Mouse (Mus musculus) lung, postnatal 0 days (tissue): ENCODE results near the gene Rs1. TPM values are rescaled to one million over a fixed set of nuclear protein-coding genes. Genes with fewer than 3 reads are reported as not detected.

Experiments
- ATAC-seq: fragments of 200-750 bp; cut with Nextera tagmentation; 2 replicates; pipeline ENCODE4 v1.8.0; 2017; ENCODE audit warnings: moderate library complexity
- DNase-seq: peaks from one replicate; pipeline ENCODE4 v3.0.0-alpha.2; 2016; ENCODE audit warnings: low spot score
- H3K27ac ChIP-seq: fragments of 300-500 bp; sonication (generic); 2 replicates; pipeline ENCODE4 v1.5.1; 2014; ENCODE audit warnings: antibody characterized with exemption, mild to moderate bottlenecking, low read length, mixed read lengths
- H3K27me3 ChIP-seq: fragments of 300-500 bp; sonication (generic); replicated peaks from 2 replicates; pipeline ENCODE4 v1.6.1; 2014; ENCODE audit warnings: low read length, mixed read lengths; ENCODE audit not compliant: insufficient read depth
- H3K36me3 ChIP-seq: fragments of 300-500 bp; sonication (generic); 2 replicates; pipeline ENCODE4 v1.6.1; 2014; ENCODE audit warnings: low read length, mixed read lengths; ENCODE audit not compliant: insufficient read depth
- H3K4me1 ChIP-seq: fragments of 300-500 bp; sonication (generic); 2 replicates; pipeline ENCODE4 v1.6.1; 2014; ENCODE audit warnings: antibody characterized with exemption, low read depth, low read length, mixed read lengths; ENCODE audit not compliant: insufficient read depth
- H3K4me2 ChIP-seq: fragments of 300-500 bp; sonication (generic); replicated peaks from 2 replicates; pipeline ENCODE4 v1.6.1; 2014; ENCODE audit warnings: low read depth, mild to moderate bottlenecking, low read length, moderate library complexity, mixed read lengths
- H3K4me3 ChIP-seq: fragments of 300-500 bp; sonication (generic); 2 replicates; pipeline ENCODE4 v1.5.1; 2014; ENCODE audit warnings: low read depth, low read length
- H3K9ac ChIP-seq: fragments of 300-500 bp; sonication (generic); replicated peaks from 2 replicates; pipeline ENCODE4 v1.6.1; 2014; ENCODE audit warnings: low read depth, mild to moderate bottlenecking
- H3K9me3 ChIP-seq: fragments of 300-500 bp; sonication (generic); 2 replicates; pipeline ENCODE4 v1.6.1; 2016; ENCODE audit warnings: low read length, mixed read lengths
- CTCF ChIP-seq: IDR thresholded peaks from 2 replicates; pipeline ENCODE4 v1.5.1; 2016; ENCODE audit warnings: antibody characterized with exemption, mild to moderate bottlenecking
- EP300 ChIP-seq: IDR thresholded peaks from 2 replicates; pipeline ENCODE4 v1.6.1; 2016; ENCODE audit warnings: antibody characterized with exemption, mild to moderate bottlenecking, control low read depth
- WGBS: fragments of 180-500 bp; shearing (Covaris S2); extraction: QIAGEN DNeasy Blood & Tissue Kit; methylation state at CpG from one replicate; pipeline ENCODE4 v1.1.7; 2014; 5-methylcytosine and 5-hydroxymethylcytosine counted together
- polyA plus RNA-seq: library from polyadenylated mRNA; unstranded; fragments of >200 nt; fragmentation: Nextera tagmentation; extraction: Ambion mirVana; gene quantifications from 2 replicates; pipeline ENCODE4 v1.2.1, GENCODE M21; 2015

The Rs1 gene
- 0.05 TPM in 1 of 2 replicates, not detected in the other for polyA plus RNA-seq

- ATAC-seq (no peak), DNase-seq (no peak)
- H3K36me3 ChIP-seq: no peaks in the 10 kb centered on the region
- TF ChIP-seq CTCF: no peak
- 78% methylated on average over 2 of the region's 2 CpGs for WGBS
- peak within 1 kb of the TSS; percentile 46 for H3K4me2 ChIP-seq
- peak within 1 kb of the TSS; percentile 43; the same call in 1 of the 2 replicates for H3K4me3 ChIP-seq
- no peak within 1 kb of the TSS for H3K27ac ChIP-seq
- no peaks in the 10 kb centered on the region for H3K4me1 ChIP-seq
- H3K9ac ChIP-seq: no peak within 1 kb of the TSS
- H3K27me3 ChIP-seq: no peaks in the 10 kb centered on the region
- no peaks in the 10 kb centered on the region for H3K9me3 ChIP-seq
These were observed at the start of gene Rs1 for GRCm38 (mm10) chrX:160767713-160768112. Gene Rs1, plus strand, starts transcription at chrX:160768013.

DNA sequence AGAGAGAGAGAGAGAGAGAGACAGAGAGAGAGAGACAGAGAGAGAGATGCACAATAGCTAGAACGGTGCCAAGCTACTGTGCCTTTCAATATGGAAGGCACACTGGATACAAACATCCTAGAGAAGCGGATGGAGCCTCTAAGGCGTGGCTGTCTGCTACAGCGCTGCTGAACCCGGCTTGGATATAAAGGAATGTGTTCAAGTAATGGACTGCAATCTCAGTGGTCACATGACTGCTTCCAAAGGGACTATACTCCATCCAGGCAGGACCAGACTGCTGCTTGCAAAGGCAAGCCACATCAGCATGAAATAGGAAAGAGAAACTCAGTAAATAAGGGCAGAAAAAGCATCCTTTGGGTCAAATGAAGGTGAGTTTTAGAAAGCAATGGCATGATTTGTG is 32.2 kb upstream of the Rs1 start, which contains the start of gene Ppef1:
Gene Ppef1, minus strand, starts transcription at position 116 of the 400 bp plus-strand sequence.
- Histone ChIP-seq H3K9me3 (no peaks in the 10 kb centered on the region), H3K27ac (no peak within 1 kb of the TSS), H3K27me3 (no peaks in the 10 kb centered on the region), H3K36me3 (no peaks in the 10 kb centered on the region), H3K4me2 (no peak within 1 kb of the TSS), H3K4me1 (no peaks in the 10 kb centered on the region), H3K4me3 (no peak within 1 kb of the TSS), H3K9ac (no peak within 1 kb of the TSS)
- ATAC-seq: no peak
- no peak for TF ChIP-seq CTCF
- TF ChIP-seq EP300: no peak
- DNase-seq: no peak
- WGBS: 51% methylated on average over 5 of the region's 5 CpGs

- no peak for ATAC-seq
These were observed 22.4 kb upstream of the Rs1 start for GRCm38 (mm10) chrX:160745399-160745798.

GRCm38 (mm10) chrX:160748653-160749052 is 19.2 kb upstream of the Rs1 start:
- Histone ChIP-seq H3K9ac (no peak overlapping the region), H3K9me3 (no peaks in the 10 kb centered on the region), H3K4me1 (no peaks in the 10 kb centered on the region), H3K27me3 (no peaks in the 10 kb centered on the region), H3K4me3 (no peak overlapping the region), H3K36me3 (no peaks in the 10 kb centered on the region), H3K27ac (no peak overlapping the region), H3K4me2 (no peak overlapping the region)
- ATAC-seq (no peak), DNase-seq (no peak)
- TF ChIP-seq EP300 (no peak), CTCF (no peak)
- 48% methylated on average over 1 of the region's 1 CpGs for WGBS

More at GRCm38 (mm10) chrX:160745399-160745798, 22.4 kb upstream of the Rs1 start:
- no peaks in the 10 kb centered on the region for H3K36me3 ChIP-seq
- TF ChIP-seq CTCF (no peak), EP300 (no peak)
- H3K4me3 ChIP-seq: no peak overlapping the region
- H3K9ac ChIP-seq: no peak overlapping the region
- 72% methylated on average over 1 of the region's 1 CpGs for WGBS
- no peaks in the 10 kb centered on the region for H3K9me3 ChIP-seq
- no peaks in the 10 kb centered on the region for H3K27me3 ChIP-seq
- no peak overlapping the region for H3K27ac ChIP-seq
- H3K4me1 ChIP-seq: no peaks in the 10 kb centered on the region
- DNase-seq: no peak
- H3K4me2 ChIP-seq: no peak overlapping the region

GRCm38 (mm10) chrX:160750808-160751207 is 17.0 kb upstream of the Rs1 start:
- H3K4me3 ChIP-seq: no peak overlapping the region
- H3K4me1 ChIP-seq: no peaks in the 10 kb centered on the region
- 90% methylated on average over 8 of the region's 8 CpGs for WGBS
- no peak overlapping the region for H3K4me2 ChIP-seq
- H3K27me3 ChIP-seq: no peaks in the 10 kb centered on the region
- ATAC-seq (no peak), DNase-seq (no peak)
- no peak for TF ChIP-seq CTCF
- no peak for TF ChIP-seq EP300
- H3K9ac ChIP-seq: no peak overlapping the region
- H3K9me3 ChIP-seq: no peaks in the 10 kb centered on the region
- H3K36me3 ChIP-seq: no peaks in the 10 kb centered on the region
- no peak overlapping the region for H3K27ac ChIP-seq

- Histone ChIP-seq H3K4me2 (peak overlapping the region; percentile 46), H3K4me3 (peak overlapping the region; percentile 43), H3K36me3 (no peaks in the 10 kb centered on the region), H3K27ac (0 out of 2 replicates have a peak overlapping the region, but pooled peaks have one; percentile 38), H3K9ac (no peak overlapping the region), H3K9me3 (no peaks in the 10 kb centered on the region), H3K4me1 (no peaks in the 10 kb centered on the region), H3K27me3 (no peaks in the 10 kb centered on the region)
- peak; percentile 79 for DNase-seq
- peak; percentile 97 for ATAC-seq
- 26% methylated on average over 28 of the region's 30 CpGs for WGBS
- TF ChIP-seq EP300: no peak
- no peak for TF ChIP-seq CTCF
These were observed 2.2 kb upstream of the Rs1 start for GRCm38 (mm10) chrX:160765389-160766232.
